Mouse (Mus musculus) heart, embryonic 10.5 days (tissue): ENCODE results near the gene Atp6ap1. TPM values are rescaled to one million over a fixed set of nuclear protein-coding genes. Genes with fewer than 3 reads are reported as not detected.

ENCODE experiments used
- DNase-seq: peaks from one replicate; pipeline ENCODE4 v3.0.0-alpha.2; 2017; ENCODE audit warnings: low spot score
- H3K27ac ChIP-seq: fragments of 300-500 bp; sonication (generic); 2 replicates; pipeline ENCODE4 v1.5.1; 2016; ENCODE audit warnings: mild to moderate bottlenecking
- H3K27me3 ChIP-seq: fragments of 300-500 bp; sonication (generic); 2 replicates; pipeline ENCODE4 v1.6.1; 2016; ENCODE audit warnings: mild to moderate bottlenecking; ENCODE audit not compliant: poor library complexity, insufficient read depth, severe bottlenecking
- H3K36me3 ChIP-seq: fragments of 300-500 bp; sonication (generic); 2 replicates; pipeline ENCODE4 v1.6.1; 2016; ENCODE audit warnings: mild to moderate bottlenecking, moderate library complexity
- H3K4me1 ChIP-seq: fragments of 300-500 bp; sonication (generic); 2 replicates; pipeline ENCODE4 v1.6.1; 2016; ENCODE audit warnings: mild to moderate bottlenecking
- H3K4me3 ChIP-seq: fragments of 300-500 bp; sonication (generic); 2 replicates; pipeline ENCODE4 v1.5.1; 2016; ENCODE audit warnings: mild to moderate bottlenecking, moderate library complexity
- H3K9me3 ChIP-seq: fragments of 300-500 bp; sonication (generic); 2 replicates; pipeline ENCODE4 v1.6.1; 2016; ENCODE audit warnings: mild to moderate bottlenecking, moderate library complexity
- WGBS: fragments of 180-500 bp; shearing (Covaris S2); methylation state at CpG from one replicate; pipeline ENCODE4 v1.1.7; 2016; 5-methylcytosine and 5-hydroxymethylcytosine counted together
- polyA plus RNA-seq: library from polyadenylated mRNA; unstranded; fragments of >200 nt; fragmentation: Nextera tagmentation; extraction: Ambion mirVana; gene quantifications from 2 replicates; pipeline ENCODE4 v1.2.1, GENCODE M21; 2016

Gene Atp6ap1
- polyA plus RNA-seq, 1 experiment from 2014 or later: 114 TPM

- no peaks in the 10 kb centered on the region for H3K9me3 ChIP-seq
- H3K27ac ChIP-seq: no peak overlapping the region
- 0 out of 2 replicates have a peak, but pooled peaks cover 5% of the 10 kb centered on the region for H3K36me3 ChIP-seq
- no peaks in the 10 kb centered on the region for H3K27me3 ChIP-seq
- H3K4me3 ChIP-seq: no peak overlapping the region
- H3K4me1 ChIP-seq: no peaks in the 10 kb centered on the region
- 68% methylated on average over 8 of the region's 8 CpGs for WGBS
- DNase-seq: no peak
Measured at GRCm38 (mm10) chrX:74277916-74278315, 19.0 kb upstream of the Atp6ap1 start.

GRCm38 (mm10) chrX:74281041-74281731 lies 15.7 kb upstream of the Atp6ap1 start:
- 10% methylated on average over 14 of the region's 14 CpGs for WGBS
- Histone ChIP-seq H3K27me3 (no peaks in the 10 kb centered on the region), H3K36me3 (no peaks in the 10 kb centered on the region), H3K9me3 (no peaks in the 10 kb centered on the region), H3K4me1 (peaks cover 7% of the 10 kb centered on the region; the same call in 1 of the 2 replicates), H3K4me3 (peak overlapping the region; percentile 71), H3K27ac (peak overlapping the region; percentile 88)
- DNase-seq: no peak

DNA sequence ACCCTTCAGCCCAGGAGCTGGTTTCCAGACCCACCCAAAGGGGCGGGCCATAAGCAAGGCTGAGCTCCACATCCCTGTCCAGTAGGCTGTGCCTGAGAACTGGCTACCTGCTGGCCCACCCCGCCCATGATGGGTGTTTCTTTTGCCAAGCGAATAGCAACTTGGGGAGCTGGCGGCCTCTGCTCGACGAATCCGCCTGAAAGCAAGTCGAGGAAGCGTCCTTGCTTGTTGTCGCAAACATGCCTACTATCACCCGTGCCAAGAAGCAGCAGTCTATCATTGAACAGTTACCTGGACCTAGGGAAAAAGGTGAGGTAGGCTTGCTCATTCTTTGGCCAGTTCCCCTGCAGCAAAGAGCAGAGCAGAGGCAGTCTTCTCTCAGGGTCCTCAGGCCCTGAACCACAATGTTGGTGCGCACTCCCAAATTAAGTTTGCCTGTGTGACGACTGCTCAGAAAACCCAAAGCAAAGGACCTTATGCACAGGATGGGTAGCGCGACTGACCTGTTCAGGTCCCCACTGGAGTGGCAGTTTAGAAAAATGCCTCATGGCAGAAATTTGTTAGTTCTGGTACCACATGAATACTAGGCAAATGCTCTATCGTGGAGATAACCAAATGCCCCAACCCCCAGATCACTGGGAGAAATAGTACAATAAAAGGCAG lies 15.0 kb upstream of the Atp6ap1 start, which contains the start of the genes Taz and Dnase1l1:
Gene Taz (plus strand): TSS at position 181 of the 663 bp plus-strand sequence.
Gene Dnase1l1 (minus strand): TSS at position 606 of the 663 bp plus-strand sequence.
- H3K4me1 ChIP-seq: peaks cover 7% of the 10 kb centered on the region; the same call in 1 of the 2 replicates
- peak within 1 kb of the TSS; percentile 71 for H3K4me3 ChIP-seq
- peak within 1 kb of the TSS; percentile 88 for H3K27ac ChIP-seq
- no peaks in the 10 kb centered on the region for H3K27me3 ChIP-seq
- no peaks in the 10 kb centered on the region for H3K9me3 ChIP-seq
- DNase-seq: peak; percentile 92
- no peaks in the 10 kb centered on the region for H3K36me3 ChIP-seq
- WGBS: 14% methylated on average over 16 of the region's 16 CpGs

DNA sequence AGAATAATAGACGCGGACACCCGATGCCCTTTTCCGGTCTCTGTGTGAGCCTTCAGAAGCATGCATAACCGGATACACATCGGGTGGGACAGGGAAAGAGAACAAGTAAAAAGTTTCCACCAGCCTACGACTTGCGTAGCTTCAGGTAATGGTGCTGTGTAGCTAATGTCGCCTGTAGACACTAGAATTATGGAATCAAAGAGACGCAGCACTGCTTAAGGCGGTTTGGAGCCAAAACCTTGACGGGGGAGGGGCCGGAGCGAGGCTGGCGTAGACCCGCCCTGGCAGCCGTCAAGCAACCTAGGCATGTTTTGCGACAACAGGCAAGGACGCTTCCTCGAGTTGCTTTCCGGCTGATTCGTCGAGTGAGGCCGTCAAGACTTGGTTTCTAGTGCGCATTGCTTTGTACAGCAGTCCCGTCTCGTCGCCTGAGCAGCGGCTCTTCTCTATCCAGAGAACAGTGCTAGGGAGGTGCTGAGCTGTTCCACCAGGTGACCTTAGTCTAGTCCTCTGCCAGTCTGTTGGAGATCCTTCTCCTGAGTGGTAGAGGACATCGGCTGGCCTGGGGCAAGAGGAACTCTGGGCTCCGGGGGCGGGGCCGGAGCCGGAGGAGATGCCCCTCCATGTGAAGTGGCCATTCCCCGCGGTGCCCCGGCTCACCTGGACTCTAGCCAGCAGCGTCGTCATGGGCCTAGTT lies 14.4 kb upstream of the Atp6ap1 start:
- Histone ChIP-seq H3K27me3 (no peaks in the 10 kb centered on the region), H3K36me3 (no peaks in the 10 kb centered on the region), H3K4me1 (peaks cover 7% of the 10 kb centered on the region; the same call in 1 of the 2 replicates), H3K9me3 (no peaks in the 10 kb centered on the region), H3K27ac (peak overlapping the region; percentile 88), H3K4me3 (peak overlapping the region; percentile 71)
- 25% methylated on average over 39 of the region's 39 CpGs for WGBS
- DNase-seq: peak; percentile 92

DNA sequence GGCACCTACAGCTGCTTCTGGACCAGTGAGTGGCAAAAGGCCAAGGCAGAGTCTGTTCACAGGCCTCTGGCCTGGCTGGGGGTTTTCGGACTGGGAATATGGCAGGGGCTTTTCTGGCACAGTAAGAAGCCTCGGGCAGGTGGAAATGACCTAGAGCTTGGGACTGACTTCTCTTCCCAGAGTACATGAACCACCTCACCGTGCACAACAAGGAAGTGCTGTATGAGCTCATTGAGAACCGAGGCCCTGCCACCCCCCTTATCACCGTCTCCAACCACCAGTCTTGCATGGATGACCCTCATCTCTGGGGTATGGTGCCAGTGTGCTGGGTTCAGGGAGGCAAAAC lies 13.8 kb upstream of the Atp6ap1 start:
- 36% methylated on average over 5 of the region's 5 CpGs for WGBS
- no peaks in the 10 kb centered on the region for H3K27me3 ChIP-seq
- peak overlapping the region; percentile 88 for H3K27ac ChIP-seq
- no peaks in the 10 kb centered on the region for H3K9me3 ChIP-seq
- peaks cover 2% of the 10 kb centered on the region; the same call in 1 of the 2 replicates for H3K36me3 ChIP-seq
- no peak for DNase-seq
- H3K4me1 ChIP-seq: peaks cover 7% of the 10 kb centered on the region; the same call in 1 of the 2 replicates
- peak overlapping the region; percentile 71 for H3K4me3 ChIP-seq

DNA sequence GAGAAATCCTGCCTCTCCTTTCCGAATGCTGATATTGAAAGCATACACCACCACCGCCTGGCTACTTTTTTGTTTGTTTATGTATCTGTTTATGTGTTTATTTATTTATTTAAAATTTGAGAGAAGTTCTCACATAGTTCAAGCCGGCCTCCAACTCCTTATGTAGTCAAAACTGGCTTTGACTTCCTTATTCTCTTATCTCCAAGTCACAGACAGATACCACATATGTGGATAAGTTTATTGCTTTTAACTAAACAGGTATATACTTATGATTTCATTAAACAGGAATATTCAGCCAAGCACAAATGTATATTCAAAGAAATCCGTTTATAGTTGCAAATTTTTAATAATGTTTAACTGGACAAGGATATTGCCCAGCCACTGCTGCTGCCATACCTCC lies 3.5 kb upstream of the Atp6ap1 start:
- WGBS: 77% methylated on average over 4 of the region's 4 CpGs
- H3K4me1 ChIP-seq: no peaks in the 10 kb centered on the region

GRCm38 (mm10) chrX:74298348-74298747 lies 1.5 kb downstream of the Atp6ap1 start:
- H3K4me3 ChIP-seq: no peak overlapping the region
- H3K36me3 ChIP-seq: peaks cover 42% of the 10 kb centered on the region
- DNase-seq: no peak
- WGBS: 87% methylated on average over 1 of the region's 1 CpGs
- H3K27me3 ChIP-seq: no peaks in the 10 kb centered on the region
- H3K4me1 ChIP-seq: no peaks in the 10 kb centered on the region
- H3K9me3 ChIP-seq: no peaks in the 10 kb centered on the region
- H3K27ac ChIP-seq: no peak overlapping the region

More for the DNA sequence above, 3.5 kb upstream of the Atp6ap1 start:
- H3K36me3 ChIP-seq: peaks cover 12% of the 10 kb centered on the region; the same call in 1 of the 2 replicates
- DNase-seq: no peak
- no peaks in the 10 kb centered on the region for H3K27me3 ChIP-seq
- H3K27ac ChIP-seq: no peak overlapping the region
- H3K9me3 ChIP-seq: no peaks in the 10 kb centered on the region
- H3K4me3 ChIP-seq: no peak overlapping the region

- Histone ChIP-seq H3K9me3 (no peaks in the 10 kb centered on the region), H3K27ac (no peak overlapping the region), H3K27me3 (0 out of 2 replicates have a peak, but pooled peaks cover under 1% of the 10 kb centered on the region), H3K4me3 (no peak overlapping the region), H3K4me1 (no peaks in the 10 kb centered on the region), H3K36me3 (peaks cover 51% of the 10 kb centered on the region)
- WGBS: 77% methylated on average over 3 of the region's 3 CpGs
- DNase-seq: no peak
Measured at GRCm38 (mm10) chrX:74299721-74300120, 2.8 kb downstream of the Atp6ap1 start.

DNA sequence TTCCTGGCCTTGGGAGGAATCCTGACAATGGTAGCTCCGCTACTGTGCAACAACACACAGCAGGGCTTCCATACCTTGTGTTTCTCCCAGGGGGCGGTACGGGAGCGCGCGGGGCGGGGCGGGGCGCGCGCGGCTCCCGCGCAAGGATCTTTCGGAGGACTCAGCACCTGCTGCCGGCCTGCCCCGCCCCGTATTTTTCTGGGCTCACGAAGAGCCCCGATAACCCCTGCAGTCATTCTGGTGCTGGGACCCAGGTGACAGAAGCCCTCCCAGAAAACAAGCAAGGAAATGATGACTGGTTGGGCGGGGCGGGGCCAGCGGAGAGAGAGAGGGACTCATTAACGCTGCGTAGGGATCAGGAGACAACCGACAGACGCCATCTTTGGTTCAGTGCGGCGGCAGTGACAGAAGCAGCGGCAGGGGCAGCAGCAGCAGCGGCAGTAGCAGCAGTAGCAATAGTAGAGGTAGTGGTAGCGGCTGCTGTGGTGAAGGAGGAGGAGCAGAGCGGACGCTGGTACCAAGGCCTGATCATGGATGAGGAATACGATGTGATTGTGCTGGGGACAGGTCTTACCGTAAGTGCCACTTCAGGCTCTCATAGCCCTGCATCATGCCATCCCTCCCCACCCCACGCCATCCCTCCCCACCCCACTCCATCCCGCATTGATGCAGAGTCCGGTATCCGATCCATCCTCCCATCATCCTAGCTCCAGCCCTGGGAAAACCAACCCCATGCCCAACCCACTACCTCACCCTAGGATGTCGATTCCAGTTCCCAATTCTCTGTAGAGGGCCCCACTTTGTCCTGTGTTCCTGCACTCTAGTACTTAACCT lies 8.2 kb downstream of the Atp6ap1 start, which contains the start of gene Gdi1:
Gene Gdi1 (plus strand): TSS at position 132 of the 834 bp plus-strand sequence.
- H3K4me1 ChIP-seq: peaks cover 9% of the 10 kb centered on the region; the same call in 1 of the 2 replicates

DNA sequence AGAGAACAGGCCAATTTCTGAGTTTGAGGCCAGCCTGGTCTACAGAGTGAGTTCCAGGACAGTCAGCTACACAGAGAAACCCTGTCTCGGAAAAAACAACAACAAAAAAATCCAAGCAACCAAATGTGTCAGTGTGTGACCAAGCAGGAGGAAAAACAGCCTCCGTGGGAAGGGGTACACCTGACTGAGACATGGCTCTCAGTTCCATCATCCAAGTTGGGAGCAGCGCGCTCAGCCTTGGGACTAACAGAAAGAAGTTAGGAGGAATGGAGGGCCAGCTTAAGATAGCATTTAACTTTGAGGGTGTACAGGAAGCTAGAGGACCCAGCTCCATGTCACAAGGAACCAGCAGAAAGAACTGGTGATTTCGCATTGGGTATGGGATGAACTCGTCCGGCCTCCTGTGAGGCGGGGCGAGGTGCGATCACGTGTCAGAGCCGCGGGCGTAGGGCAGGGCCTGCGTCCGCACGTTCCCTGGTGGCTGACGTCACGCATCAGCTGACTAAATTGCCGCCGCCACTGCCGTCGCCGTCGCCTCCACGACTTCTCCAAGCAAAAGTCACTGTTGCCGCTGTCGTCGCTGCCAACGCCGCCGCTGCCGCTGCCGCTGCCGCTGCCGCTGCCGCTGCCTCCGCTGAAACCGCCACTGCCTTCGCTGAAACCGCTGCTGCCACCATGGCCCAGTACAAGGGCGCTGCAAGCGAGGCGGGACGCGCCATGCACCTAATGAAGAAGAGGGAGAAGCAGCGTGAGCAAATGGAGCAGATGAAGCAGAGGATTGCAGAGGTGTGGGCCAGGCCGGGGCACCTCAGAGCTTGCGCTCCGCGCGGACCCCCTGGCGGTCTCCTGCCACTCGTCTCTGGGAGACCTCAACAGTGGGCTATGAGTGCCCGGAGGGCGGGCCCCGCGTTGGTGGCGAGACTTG lies 15.9 kb downstream of the Atp6ap1 start, which contains the start of gene Fam50a:
Gene Fam50a (plus strand): TSS at position 494 of the 925 bp plus-strand sequence.
- H3K27ac ChIP-seq: peak within 1 kb of the TSS; percentile 89
- H3K4me3 ChIP-seq: peak within 1 kb of the TSS; percentile 73
- H3K4me1 ChIP-seq: peaks cover 3% of the 10 kb centered on the region; the same call in 1 of the 2 replicates
- no peaks in the 10 kb centered on the region for H3K9me3 ChIP-seq
- no peaks in the 10 kb centered on the region; the same call in 1 of the 2 replicates for H3K27me3 ChIP-seq
- 20% methylated on average over 59 of the region's 59 CpGs for WGBS
- DNase-seq: peak; percentile 92
- H3K36me3 ChIP-seq: peaks cover 46% of the 10 kb centered on the region

More for the DNA sequence above, 8.2 kb downstream of the Atp6ap1 start, which contains the start of gene Gdi1:
- Histone ChIP-seq H3K27ac (peak within 1 kb of the TSS; percentile 93), H3K36me3 (peaks cover 76% of the 10 kb centered on the region), H3K4me3 (peak within 1 kb of the TSS; percentile 66), H3K27me3 (0 out of 2 replicates have a peak, but pooled peaks cover 3% of the 10 kb centered on the region), H3K9me3 (no peaks in the 10 kb centered on the region)
- 13% methylated on average over 40 of the region's 41 CpGs for WGBS
- peak; percentile 86 for DNase-seq

GRCm38 (mm10) chrX:74328725-74329161 lies 31.8 kb downstream of the Atp6ap1 start, which contains the start of gene Plxna3:
Plxna3 (plus strand) TSS chrX:74329066.
- peaks cover 13% of the 10 kb centered on the region; the same call in 1 of the 2 replicates for H3K36me3 ChIP-seq
- H3K4me3 ChIP-seq: peak within 1 kb of the TSS; percentile 62
- H3K27me3 ChIP-seq: peaks cover 4% of the 10 kb centered on the region; the same call in 1 of the 2 replicates
- 14% methylated on average over 29 of the region's 30 CpGs for WGBS
- no peaks in the 10 kb centered on the region for H3K9me3 ChIP-seq
- peaks cover 11% of the 10 kb centered on the region for H3K4me1 ChIP-seq
- peak; percentile 83 for DNase-seq
- peak within 1 kb of the TSS; percentile 92 for H3K27ac ChIP-seq
